Mouse (Mus musculus) 3T3-L1 (cell line): ENCODE data around the gene Gdpd3.
"Not testable (repeated sequence)": the region's sequence is repeated elsewhere in the genome, so short reads cannot be mapped to it uniquely, and the experiment has no call there.

Experiments used
- DNase-seq: peaks from one replicate; pipeline ENCODE4 v3.0.0-alpha.2; 2015; ENCODE audit warnings: low read depth, low spot score

Gdpd3 gene

DNA sequence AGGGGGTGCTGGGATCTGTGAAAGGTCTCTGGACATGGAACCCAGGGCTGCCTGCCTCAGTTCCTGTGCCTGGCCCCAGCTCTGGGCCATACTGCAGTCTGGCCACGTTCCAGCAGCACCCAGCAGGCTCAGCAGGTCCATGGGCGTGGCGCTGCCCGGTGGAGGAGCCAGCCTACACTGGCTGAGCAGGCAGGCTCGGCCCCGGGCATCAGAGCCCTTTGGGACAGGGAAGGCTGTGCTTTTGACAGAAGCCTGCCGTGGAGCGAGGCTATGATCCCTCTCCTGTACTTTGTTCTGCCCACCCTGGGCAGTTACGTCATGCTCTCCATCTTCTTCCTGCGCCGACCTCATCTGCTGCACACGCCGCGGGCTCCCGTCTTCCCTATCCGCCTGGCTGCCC is at the start of gene Gdpd3:
Gene Gdpd3 (plus strand): TSS at position 134 of the 400 bp plus-strand sequence.
- DNase-seq, result no peak

DNA sequence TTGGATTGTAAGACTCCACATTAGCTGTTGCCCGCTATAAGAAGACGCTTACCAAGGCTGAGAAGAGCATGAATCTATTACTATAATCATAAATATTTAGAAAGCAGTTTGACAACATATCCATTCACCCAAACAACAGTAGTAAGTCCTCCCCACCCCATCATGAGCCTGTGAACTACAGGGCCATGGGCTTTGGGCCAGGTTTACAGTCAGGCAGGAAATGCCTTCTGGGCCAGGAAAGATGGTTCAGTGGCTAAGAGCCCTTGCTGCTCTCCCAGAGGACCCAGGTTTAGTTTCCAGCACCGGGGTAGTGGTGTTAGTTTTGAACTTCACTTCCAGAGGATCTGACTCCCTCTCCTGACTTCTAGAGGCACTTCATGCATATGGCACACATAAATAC is 48.6 kb upstream of the Gdpd3 start:
- no peak for DNase-seq

DNA sequence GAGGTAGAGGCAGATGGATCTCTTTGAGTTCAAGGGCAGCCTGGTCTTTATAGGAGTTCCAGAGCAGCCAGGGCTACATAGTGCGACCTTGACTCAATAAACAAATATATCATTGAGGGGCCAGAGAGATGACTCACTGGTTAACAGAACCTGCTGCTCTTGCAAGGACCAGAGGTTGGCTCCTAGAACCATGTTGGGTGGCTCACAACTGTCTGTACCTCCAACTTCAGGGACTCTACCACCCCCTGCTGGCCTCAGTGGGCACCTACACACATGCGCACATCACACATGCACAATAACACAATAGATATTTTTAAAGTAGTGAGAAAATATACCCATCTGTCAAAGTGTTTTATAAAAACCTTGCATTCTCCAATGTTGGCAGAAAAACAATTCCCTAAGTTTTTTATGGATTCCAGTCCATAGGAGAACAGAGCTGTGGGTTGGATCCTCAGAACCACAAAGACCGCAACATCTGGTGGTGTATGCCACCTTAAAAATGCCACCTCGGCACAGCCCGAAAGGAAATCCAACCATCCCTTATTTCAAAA is 47.3 kb upstream of the Gdpd3 start:
- DNase-seq, result peak; percentile 11

GRCm38 (mm10) chr7:126721635-126722034 is 44.5 kb upstream of the Gdpd3 start:
- no peak for DNase-seq

- DNase-seq, result no peak
These were observed 41.1 kb upstream of the Gdpd3 start for GRCm38 (mm10) chr7:126725077-126725476.

- no peak for DNase-seq
These were observed 40.5 kb upstream of the Gdpd3 start for GRCm38 (mm10) chr7:126725667-126726066.

GRCm38 (mm10) chr7:126730256-126730789 is 35.8 kb upstream of the Gdpd3 start:
- not testable (repeated sequence) for DNase-seq

- no peak for DNase-seq
These were observed 30.0 kb upstream of the Gdpd3 start for GRCm38 (mm10) chr7:126736122-126736521.

- no peak for DNase-seq
These were observed 26.6 kb upstream of the Gdpd3 start for GRCm38 (mm10) chr7:126739551-126739950.

- no peak for DNase-seq
These were observed 25.9 kb upstream of the Gdpd3 start for GRCm38 (mm10) chr7:126740132-126740735.

DNA sequence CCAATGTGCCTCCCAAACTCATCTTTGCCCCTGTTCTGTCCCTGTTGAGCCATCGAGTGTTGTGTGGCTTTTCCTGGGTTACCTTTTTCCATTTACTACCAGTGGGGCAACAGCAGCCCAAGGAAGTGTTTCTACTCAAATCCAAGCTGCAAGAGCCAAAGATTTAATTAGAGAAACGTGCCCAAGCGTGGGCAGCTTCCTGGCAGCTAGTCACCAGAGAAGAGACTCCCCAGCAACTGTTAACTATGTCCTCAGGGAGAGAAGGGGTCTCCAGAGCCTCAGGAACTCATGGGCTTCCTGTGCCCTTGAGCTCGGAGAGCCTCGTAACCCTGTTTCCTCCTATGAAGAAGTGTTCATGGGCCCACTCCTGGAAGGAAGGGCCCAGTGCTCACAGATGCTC is 25.2 kb upstream of the Gdpd3 start:
- DNase-seq, result no peak

GRCm38 (mm10) chr7:126741452-126741851 is 24.7 kb upstream of the Gdpd3 start:
- DNase-seq, result no peak

GRCm38 (mm10) chr7:126741964-126742482 is 24.1 kb upstream of the Gdpd3 start:
- no peak for DNase-seq

- no peak for DNase-seq
These were observed 20.1 kb upstream of the Gdpd3 start for GRCm38 (mm10) chr7:126746066-126746465.

- DNase-seq, result no peak
These were observed 19.3 kb upstream of the Gdpd3 start for GRCm38 (mm10) chr7:126746798-126747197.

GRCm38 (mm10) chr7:126748824-126749223 is 17.3 kb upstream of the Gdpd3 start:
- DNase-seq, result no peak

GRCm38 (mm10) chr7:126749582-126750343 is 16.4 kb upstream of the Gdpd3 start:
- DNase-seq, result no peak

DNA sequence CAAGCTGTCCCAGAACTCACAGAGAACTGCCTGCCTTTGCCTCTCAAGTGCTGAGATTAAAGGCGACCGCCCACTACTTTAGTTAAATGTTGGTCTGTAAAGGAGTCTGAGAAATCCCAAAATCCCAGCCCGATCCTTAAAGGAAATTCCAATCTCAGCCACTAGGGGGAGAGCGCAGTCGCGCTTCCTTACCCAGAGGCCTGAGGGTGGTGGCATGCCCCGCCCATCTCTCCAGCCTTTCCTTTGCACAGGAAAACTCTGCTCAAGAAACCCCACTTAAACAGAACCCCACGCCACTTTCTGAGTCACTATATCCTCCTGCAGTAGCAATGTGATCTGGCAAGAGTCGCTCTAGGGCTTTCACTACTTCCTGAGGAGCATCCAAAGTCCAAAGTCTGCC is 11.3 kb upstream of the Gdpd3 start:
- DNase-seq, result peak; percentile 91

DNA sequence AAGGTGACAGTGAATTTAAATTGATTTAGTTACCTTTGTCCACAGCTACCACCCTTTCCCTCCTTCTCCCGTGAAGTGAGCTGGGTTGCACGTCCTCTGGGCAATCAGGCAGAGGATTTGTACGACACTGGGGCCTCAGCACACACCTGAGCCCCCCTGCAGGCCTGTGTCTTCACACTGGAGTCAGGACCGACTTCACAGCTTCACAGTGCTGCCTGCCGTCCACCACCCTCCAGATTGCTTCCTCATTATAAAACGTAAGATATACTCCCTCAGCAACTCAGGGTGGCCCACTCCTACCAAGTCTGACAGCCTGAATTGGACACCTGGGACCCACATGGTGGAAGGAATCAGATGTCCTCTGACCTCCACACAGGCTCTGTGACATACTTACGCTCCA is 7.6 kb upstream of the Gdpd3 start:
- no peak for DNase-seq

DNA sequence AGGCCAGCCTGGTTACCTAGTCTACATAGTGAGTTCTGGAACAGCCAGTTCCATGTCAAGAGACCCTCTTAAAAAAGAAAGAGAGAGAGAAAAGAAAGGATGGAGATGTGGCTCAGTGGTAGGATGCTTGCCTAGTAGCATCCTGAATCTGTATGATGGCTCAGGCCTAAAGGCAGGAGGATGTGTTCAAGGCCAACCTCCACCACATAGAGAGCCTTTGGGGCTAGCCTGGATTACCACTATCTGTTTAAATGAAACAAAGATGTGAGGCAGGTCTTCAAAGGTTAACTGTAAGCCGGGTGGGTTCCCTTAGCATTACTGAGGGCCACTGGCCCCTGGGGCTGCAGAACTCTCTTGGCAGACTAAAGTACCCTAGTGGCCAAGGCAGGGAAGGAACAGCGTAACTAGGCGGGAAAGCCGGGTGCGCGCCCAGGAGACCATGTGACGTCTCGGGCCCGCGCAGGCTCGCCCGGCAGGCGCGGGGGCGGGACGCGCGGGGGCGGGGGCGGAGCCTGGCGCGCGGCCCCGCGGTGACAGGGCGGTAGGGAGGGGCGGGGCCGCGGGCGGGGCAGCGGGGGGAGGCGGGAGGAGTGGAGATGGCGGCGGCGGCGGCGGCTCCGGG is 7.0 kb upstream of the Gdpd3 start, which contains the start of gene Mapk3:
Gene Mapk3 (plus strand): TSS at position 552 of the 622 bp plus-strand sequence.
- peak; percentile 83 for DNase-seq

GRCm38 (mm10) chr7:126759672-126760390 is 6.3 kb upstream of the Gdpd3 start:
- DNase-seq, result no peak
